Comparison of ENCODE assay signal across 24 mouse cellular contexts in genomic region chr12:3700503-3700902, GRCm38 (mm10).
A peak's percentile ranks its signal among the peaks of the same experiment; 100 is the strongest.
DNase-seq lines count a peak whose midpoint lies in the region; ATAC-seq lines count a peak whose summit lies in the region.
"Had no signal": no experiment of that assay in that cellular context is flagged by ENCODE, and none has a peak within 500 bp of the region (broad histone marks: within the 10 kb centered on the region; RNA-seq: fewer than 3 reads in every experiment).

No protein-coding gene starts in this region.

- peak; percentile 30 for DNase-seq in adrenal gland, adult 2 months
- DNase-seq in adrenal gland, adult 8-10 months: no peak
- peak; percentile 10 for DNase-seq in lung, postnatal 36 days
- DNase-seq in lung, postnatal 4 days: no peak
- DNase-seq in cerebellum, postnatal 25 days: no peak
- DNase-seq in frontal cortex, postnatal 36 days (ENCODE audit: low spot score in 2 of 2): no peak
- no peak for DNase-seq in yolk sac, embryonic 10.5 days (ENCODE audit: low spot score)
- DNase-seq: adrenal gland, postnatal 25 days; cerebellum, adult 2 months; cerebellum, adult 9-11 months; cerebellum, postnatal 36 days; embryo, embryonic 11 days; gastrocnemius, postnatal 10 days; gastrocnemius, postnatal 36 days; heart, adult 18-20 months; heart, postnatal 14 days; heart, postnatal 4 days had no signal

- peak; percentile 65 for ATAC-seq in granulocyte monocyte progenitor cell, adult 5-6 weeks (replicated peaks; ENCODE audit: poor library complexity, severe bottlenecking)
- ATAC-seq: CD4-positive, CD25-positive, alpha-beta regulatory T cell, adult 4 months; forebrain, embryonic 15.5 days; hindbrain, postnatal 0 days; inflammation-experienced regulatory T-cells, adult 6 months; intestine, embryonic 16.5 days; Patski had no signal

Comparison
In these comparisons a context has a peak if more than half of its experiments do, and no peak if none do; other contexts are left out.
1. DNase-seq: peak in adrenal gland, adult 2 months (single experiment) and lung, postnatal 36 days (single experiment); none in adrenal gland, adult 8-10 months (single experiment), lung, postnatal 4 days (0 of 2), cerebellum, postnatal 25 days (0 of 2), frontal cortex, postnatal 36 days (0 of 2) and yolk sac, embryonic 10.5 days (single experiment).